8 mouse cellular contexts compared by ENCODE assay signal in the genomic region with DNA sequence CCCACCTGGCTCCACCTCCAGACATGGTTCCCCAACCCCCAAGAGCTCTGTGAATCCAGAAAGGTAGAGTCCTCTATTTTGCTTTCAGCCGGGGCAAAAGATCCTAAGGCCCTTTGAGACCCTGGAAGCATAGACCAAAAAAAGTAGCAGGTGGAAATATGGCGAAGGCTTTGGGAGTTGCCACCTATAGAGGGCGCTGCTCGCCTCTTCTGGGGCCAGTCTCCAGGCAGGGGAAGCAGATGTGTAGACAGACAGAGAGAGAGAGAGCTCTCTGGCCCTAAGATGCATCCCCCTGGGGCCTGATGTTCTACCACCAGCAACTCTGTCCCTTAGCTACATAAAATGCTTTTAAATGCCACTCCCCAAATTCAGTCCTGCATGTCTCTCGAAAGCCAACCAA. TPM values are rescaled to one million over a fixed set of nuclear protein-coding genes. Genes with fewer than 3 reads are reported as not detected.
DNase-seq lines count a peak whose midpoint lies in the region; ATAC-seq and TF ChIP-seq lines count a peak whose summit lies in the region.

No protein-coding gene starts in this region.

- WGBS in spleen, adult 2 months: 55% methylated on average over 5 of the region's 5 CpGs
- WGBS in liver, embryonic 14.5 days (ENCODE audit: insufficient replicate concordance): 30% methylated on average over 5 of the region's 5 CpGs

- peak; percentile 12 to 33 for DNase-seq in heart, postnatal 36 days
- DNase-seq in heart, adult 9 months (ENCODE audit: low spot score in 2 of 2): no peak
- no peak for DNase-seq in spleen, adult 2 months (ENCODE audit: low read depth in 1 of 2, low spot score in 2 of 2)
- DNase-seq in spleen, postnatal 14 days (ENCODE audit: low spot score in 2 of 2): no peak
- DNase-seq in c-Kit-positive CD71-positive TER-119-negative erythroid progenitor cells, embryonic 14.5 days (ENCODE audit: low read depth): peak; percentile 14
- DNase-seq in liver, embryonic 14.5 days (ENCODE audit: low read depth in 3 of 3, low spot score in 3 of 3): no peak
- no peak for DNase-seq in spleen, adult 12 weeks (ENCODE audit: low spot score)
- no peak for DNase-seq in urinary bladder, postnatal 4 days (ENCODE audit: low spot score in 2 of 2)

- H3K27ac ChIP-seq in spleen, adult 2 months (ENCODE audit: insufficient read depth, low read length): no peak overlapping the region
- H3K27ac ChIP-seq in liver, embryonic 14.5 days: no peak overlapping the region

- no peak overlapping the region for H3K4me3 ChIP-seq in spleen, adult 2 months (ENCODE audit: extremely low read depth, insufficient read depth, insufficient read length)
- H3K4me3 ChIP-seq in liver, embryonic 14.5 days (ENCODE audit: insufficient read depth in 1 of 2, low read depth in 2 of 2, low read length in 2 of 2): no peak overlapping the region

- no peaks in the 10 kb centered on the region for H3K27me3 ChIP-seq in spleen, adult 2 months (ENCODE audit: control insufficient read depth, insufficient read depth, low read length)
- no peaks in the 10 kb centered on the region for H3K27me3 ChIP-seq in liver, embryonic 14.5 days (ENCODE audit: control insufficient read depth, insufficient read depth, low read length)

- intact Hi-C loops in heart, postnatal 36 days (cut with DNase I): no loop called here

- H3K4me1 ChIP-seq in spleen, adult 2 months (ENCODE audit: control insufficient read depth, insufficient read depth, insufficient read length): no peaks in the 10 kb centered on the region
- H3K4me1 ChIP-seq in liver, embryonic 14.5 days (replicated peaks; ENCODE audit: control insufficient read depth in 2 of 2, insufficient read depth in 2 of 2, low read length in 1 of 2): no peaks in the 10 kb centered on the region

- no peak overlapping the region for H3K4me2 ChIP-seq in liver, embryonic 14.5 days (ENCODE audit: low read depth)

- no peak for TF ChIP-seq EP300 in liver, embryonic 14.5 days (IDR thresholded peaks at IDR 0.05; ENCODE audit: low read depth)

- TF ChIP-seq POLR2A in spleen, adult 2 months (IDR thresholded peaks at IDR 0.05; ENCODE audit: low read depth, low read length): no peak

- peak; percentile 38; the same call in 1 of the 2 replicates for TF ChIP-seq CTCF in spleen, adult 2 months (IDR thresholded peaks at IDR 0.05; ENCODE audit: extremely low read depth, insufficient read depth, insufficient read length, insufficient replicate concordance)
- TF ChIP-seq CTCF in liver, embryonic 14.5 days (IDR thresholded peaks at IDR 0.05; ENCODE audit: low read depth): peak; percentile 59

- H3K36me3 ChIP-seq in spleen, adult 2 months (ENCODE audit: control insufficient read depth, insufficient read depth, low read length): no peaks in the 10 kb centered on the region
- no peaks in the 10 kb centered on the region for H3K36me3 ChIP-seq in liver, embryonic 14.5 days (replicated peaks; ENCODE audit: control insufficient read depth, insufficient read depth, low read depth)

- no peak for ATAC-seq in liver, embryonic 14.5 days (ENCODE audit: insufficient read depth)

- H3K9ac ChIP-seq in liver, embryonic 14.5 days (replicated peaks): no peak overlapping the region

- no peaks in the 10 kb centered on the region for H3K9me3 ChIP-seq in liver, embryonic 14.5 days (ENCODE audit: control insufficient read depth, low read length)

RNA-seq across cellular contexts. Expression of a gene that starts 49.8 kb away (rescaled TPM):
- total RNA-seq in heart, postnatal 36 days (2021): not detected
- polyA plus RNA-seq in spleen, adult 2 months (2012; rRNA removed): not detected in 2 replicates
- 0.03 and 0.12 TPM in 2 replicates for polyA plus RNA-seq in liver, embryonic 14.5 days (2012; rRNA removed)
- polyA plus RNA-seq in liver, embryonic 14.5 days (2014; fragmentation: Nextera tagmentation; extraction: Ambion mirVana): not detected in 2 replicates

Comparison
In these comparisons a context has a peak if more than half of its experiments do, and no peak if none do; other contexts are left out.
1. DNase-seq: peak in heart, postnatal 36 days (2 of 2) and c-Kit-positive CD71-positive TER-119-negative erythroid progenitor cells, embryonic 14.5 days (single experiment); none in heart, adult 9 months (0 of 2), spleen, adult 2 months (0 of 2), spleen, postnatal 14 days (0 of 2), liver, embryonic 14.5 days (0 of 3), spleen, adult 12 weeks (single experiment) and urinary bladder, postnatal 4 days (0 of 2).